Mouse (Mus musculus) embryo, embryonic 10.5 days (tissue): ENCODE results near the gene Rpusd4.
A peak's percentile ranks its signal among the peaks of the same experiment; 100 is the strongest.

Source experiments
- DNase-seq: peaks from one replicate; pipeline ENCODE4 v3.0.0-alpha.2; 2015; ENCODE audit warnings: low spot score

The Rpusd4 gene

DNA sequence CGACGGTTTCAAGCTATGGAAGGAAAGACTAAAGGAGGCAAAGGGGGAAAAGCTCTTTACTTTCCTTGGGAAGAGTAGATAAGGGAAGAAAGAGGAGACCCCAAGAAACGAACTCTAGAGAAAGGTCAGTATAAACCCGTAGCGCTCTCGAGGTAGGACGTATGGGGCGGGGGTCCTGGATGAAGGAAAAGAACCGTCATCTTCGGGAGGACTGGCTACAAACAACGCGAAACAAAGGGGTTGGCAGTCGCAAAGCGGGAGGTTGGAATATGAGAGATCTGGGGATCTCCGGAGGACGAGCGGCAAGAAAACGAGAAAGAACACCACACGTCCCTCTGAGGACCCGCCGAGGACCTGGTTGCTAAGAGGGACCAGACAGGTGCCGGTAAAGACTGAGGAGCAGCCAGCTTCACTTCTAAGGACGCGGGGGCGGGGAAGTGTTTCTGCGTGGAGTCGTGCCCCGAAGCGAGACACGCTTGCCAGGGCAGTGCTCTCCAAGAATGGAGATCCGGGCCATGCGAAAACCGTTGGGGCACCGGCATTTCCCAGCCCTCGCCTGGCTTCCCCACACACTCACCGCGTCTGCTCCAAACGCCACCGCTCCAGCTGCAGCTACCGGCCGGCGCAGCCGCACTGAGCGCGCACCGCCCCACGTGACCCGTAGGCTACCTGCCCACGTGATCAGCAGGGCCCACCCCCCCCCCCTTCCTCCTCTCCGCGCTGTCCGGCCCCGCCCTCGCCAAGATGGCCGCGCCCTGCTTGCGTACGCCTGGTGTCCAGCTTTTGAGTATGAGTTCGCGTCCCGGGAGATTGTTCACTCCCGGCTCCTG lies at the start of gene Rpusd4, which contains the start of gene Fam118b:
Gene Rpusd4 (plus strand): TSS at position 720 of the 830 bp plus-strand sequence.
Gene Fam118b (minus strand): TSS at position 660 of the 830 bp plus-strand sequence.
- DNase-seq, result peak; percentile 94

DNA sequence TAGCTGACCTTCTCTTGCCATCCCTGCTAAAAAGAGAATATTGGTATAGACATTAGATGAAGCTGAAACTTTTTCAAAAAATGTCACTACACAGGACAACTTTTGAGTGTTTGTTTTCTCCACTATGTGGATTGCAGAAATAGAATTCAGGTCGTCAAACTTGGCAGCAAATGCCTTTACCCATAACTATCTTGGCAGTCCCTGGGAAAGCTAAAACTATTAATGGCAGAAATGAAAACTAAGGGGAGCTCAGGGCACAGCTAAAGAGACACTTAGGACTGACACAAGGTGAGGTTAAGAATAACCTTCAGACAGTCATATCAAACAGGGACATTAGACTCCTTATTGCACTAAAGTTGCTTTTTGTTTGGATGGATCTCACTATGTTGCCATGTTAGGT lies 49.7 kb upstream of the Rpusd4 start:
- DNase-seq, result no peak

DNA sequence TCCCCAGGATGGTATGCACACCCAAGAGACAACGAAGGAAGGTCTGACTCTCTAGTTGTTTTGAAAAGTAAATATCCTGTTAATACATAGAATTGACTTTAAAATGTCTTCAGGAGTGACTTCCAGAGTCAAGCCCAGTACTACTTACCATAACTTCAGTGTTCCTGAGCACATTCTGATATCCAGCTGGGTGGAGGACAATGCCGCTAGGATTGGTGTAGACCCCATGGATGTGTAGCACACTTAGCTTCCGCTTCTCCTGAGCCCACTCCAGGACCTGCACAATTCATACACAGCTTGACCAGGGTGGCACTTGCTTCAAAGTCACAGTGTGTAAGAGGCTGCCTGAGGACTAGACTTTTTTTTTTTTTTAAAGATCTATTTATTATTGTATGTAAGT lies 44.2 kb upstream of the Rpusd4 start:
- no peak for DNase-seq

DNA sequence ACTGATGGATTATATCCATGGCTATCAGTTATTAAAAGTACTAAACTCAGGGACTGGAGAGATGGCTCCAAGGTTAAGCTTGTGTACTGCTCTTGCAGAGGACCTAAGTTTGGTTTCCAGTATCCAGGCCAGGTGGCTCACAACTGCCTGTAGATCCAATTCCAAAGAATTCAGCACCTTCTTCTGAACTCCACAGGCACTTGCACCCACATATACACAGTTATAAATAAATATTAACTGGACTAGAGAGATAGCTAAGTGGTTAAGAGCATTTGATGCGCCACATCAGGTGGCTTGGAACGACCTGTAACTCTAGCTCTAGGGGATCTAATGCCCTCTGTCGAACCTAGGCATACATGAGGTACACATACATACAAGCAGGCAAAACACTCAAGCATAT lies 39.0 kb upstream of the Rpusd4 start:
- no peak for DNase-seq

DNA sequence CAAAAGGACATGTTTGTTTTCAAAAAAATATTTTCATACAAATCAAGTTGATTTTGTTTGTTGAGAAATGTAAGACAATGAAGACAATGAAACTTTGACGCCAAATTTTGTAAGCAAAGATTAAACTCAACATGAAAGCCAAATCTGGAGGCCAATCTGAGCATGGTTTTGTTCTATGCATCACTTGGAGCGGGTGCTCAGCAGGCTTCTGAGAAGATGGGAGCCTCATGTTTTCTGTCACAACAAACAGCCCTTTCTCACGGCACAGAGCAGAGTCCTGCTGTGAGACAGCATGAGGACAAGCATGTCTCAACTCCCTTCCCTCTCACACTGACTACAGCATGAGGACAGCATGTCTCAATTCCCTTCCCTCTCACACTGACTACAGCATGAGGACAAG lies 31.7 kb upstream of the Rpusd4 start:
- DNase-seq, result no peak

DNA sequence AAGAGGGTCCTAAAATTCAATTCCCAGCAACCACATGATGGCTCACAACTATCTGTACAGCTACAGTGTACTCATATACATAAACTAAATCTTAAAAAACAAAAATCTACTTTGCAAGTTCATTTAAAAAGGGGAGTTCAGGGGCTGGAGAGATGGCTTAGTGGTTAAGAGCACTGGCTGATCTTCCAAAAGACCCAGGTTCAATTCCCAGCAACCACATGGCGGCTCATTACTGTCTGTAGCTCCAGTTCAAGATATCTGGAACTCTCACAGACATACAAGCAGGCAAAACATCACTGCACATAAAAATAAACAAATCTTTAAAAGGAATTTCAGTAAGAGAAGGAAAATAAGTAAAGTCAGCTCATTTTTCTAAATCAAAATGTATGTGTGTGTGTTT lies 29.3 kb upstream of the Rpusd4 start:
- DNase-seq, result no peak

DNA sequence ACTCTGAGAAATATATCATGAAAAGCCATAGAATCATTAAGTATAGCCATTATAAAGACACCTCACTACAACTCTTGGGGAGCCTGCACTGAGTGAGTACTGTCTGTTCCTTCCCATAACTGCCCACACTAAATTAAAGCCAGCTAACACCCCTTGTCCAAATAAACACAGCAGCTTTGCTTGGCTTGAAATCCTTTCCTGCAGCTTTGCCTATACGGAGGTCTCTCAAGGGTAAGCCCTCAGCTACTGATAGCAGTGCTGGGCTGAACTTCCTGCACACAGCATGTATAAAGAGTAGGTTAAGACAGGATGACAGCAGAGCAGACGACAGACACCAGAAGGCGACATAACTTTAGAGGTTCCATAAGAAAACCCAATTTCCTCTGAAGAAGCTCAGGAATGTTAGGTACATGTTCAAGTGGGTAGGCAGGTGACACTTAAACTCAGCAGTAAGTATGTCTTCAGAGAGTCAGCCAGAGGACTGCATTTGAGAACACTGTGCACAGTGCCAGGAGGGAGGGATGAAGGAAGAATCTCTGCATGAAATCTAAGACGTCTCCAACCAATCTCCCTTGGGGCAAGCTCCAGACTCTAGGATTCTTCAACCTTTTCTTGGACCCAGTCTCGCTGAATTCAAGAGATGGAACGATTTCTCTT lies 28.6 kb upstream of the Rpusd4 start:
- peak; percentile 10 for DNase-seq

DNA sequence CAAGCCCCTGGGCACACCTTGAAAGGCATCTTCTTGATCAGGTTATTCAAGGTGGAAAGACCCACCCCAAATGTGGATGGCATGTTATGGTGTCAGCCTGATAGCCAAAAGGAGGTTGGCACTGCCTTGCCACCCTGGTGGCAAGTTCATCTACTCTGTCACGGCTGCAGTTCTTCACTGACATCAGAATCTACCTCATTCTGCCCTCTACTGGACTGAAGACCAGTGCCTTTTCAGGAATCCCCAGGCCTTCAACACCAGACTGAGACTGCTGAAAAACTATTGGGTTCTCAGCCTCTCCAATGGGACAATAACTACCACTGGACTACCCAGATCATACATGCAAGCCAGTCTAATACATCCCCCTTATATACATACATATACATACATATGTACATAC lies 27.9 kb upstream of the Rpusd4 start:
- no peak for DNase-seq

DNA sequence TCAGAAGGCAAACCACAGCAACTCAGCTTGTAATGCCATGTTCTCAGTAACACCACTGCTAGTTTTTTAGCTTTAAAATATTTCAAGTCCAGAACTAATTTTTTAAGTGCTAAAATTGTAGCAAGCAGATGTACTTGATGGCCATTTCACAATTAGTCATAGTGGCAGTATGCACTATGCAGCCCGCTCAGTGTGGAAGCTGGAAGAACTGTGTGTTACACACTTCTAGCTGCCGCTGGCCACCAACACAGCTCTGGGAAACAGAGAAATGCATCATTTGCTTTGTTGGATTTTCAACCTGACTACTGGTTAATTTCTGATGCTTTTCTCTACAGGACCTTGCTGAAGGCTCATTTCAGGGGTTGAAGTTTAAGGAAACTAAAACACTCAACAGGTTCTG lies 20.3 kb upstream of the Rpusd4 start:
- no peak for DNase-seq

DNA sequence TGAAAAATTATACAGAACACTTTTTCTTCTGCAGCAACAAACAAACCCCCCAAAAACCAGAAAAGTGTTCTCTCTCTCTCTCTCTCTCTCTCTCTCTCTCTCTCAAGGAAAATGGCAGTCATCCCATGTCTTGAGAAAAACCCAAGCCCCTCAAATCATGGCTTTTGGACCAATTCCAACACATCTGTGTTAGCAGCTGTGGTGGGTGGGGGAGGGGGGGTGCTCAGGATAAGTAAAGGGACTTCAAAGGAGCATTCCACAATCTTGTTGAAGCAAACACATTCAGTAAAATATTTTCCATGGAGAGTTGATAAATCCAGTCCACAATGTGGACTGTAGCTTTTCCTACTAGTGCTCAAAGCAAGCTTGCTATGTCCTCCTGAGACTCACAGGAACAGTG lies 18.2 kb upstream of the Rpusd4 start:
- no peak for DNase-seq

DNA sequence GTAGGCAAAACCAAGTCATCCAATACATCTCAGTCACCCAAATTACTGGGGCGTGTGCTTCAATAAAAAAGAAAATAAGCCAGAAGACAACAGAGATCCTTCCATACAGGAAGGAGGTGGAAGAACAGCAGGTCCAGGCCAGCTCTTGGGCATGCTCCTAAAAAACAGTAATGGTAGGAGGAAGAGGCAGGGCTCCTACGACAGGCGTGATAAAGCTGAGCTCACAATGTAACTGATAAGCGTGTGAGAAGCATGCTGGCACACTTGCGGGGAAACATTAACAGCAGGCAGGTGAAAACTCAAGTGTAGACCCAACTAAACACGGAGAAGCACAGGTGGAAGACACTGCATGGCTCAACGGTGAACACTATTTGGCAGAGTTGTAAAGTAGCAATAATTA lies 10.3 kb upstream of the Rpusd4 start:
- no peak for DNase-seq

DNA sequence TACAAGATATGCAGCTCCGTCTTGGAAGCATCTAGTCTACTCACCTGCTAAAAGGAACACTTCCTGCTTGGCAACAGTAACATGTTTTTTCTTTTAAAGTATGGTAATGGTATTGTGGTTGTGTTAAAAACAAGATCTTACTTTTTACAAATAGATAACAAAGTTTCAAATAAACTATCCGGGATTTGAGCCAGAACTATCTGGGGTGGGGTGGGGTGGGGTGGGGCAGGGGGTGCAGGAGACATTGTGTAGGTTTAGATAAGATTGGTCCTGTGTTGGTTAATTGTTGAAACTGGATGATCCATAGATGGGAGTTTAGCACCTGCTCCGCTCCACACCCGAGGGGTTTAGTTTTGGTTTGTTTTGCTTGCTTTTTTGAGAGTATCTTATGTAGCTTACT lies 5.2 kb upstream of the Rpusd4 start:
- no peak for DNase-seq

DNA sequence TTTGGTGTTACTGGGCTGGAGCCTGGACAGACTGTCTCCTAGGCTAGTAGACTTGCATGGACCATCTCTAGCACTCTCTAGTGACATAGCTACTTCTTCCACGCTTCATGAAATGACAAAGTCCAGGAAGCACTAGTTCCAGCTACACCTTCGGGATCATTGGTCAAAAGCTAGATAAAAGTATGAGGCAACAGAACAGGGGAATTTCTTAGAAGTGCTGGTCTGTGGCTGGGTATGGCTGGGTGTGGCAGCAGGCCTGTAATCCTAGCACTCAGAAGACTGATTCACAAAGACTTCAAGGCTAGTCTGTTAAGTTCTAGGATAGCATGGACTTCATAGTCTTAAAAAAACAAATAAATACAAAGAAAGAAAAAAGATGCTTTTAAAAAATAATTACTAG lies 4.2 kb upstream of the Rpusd4 start:
- no peak for DNase-seq

DNA sequence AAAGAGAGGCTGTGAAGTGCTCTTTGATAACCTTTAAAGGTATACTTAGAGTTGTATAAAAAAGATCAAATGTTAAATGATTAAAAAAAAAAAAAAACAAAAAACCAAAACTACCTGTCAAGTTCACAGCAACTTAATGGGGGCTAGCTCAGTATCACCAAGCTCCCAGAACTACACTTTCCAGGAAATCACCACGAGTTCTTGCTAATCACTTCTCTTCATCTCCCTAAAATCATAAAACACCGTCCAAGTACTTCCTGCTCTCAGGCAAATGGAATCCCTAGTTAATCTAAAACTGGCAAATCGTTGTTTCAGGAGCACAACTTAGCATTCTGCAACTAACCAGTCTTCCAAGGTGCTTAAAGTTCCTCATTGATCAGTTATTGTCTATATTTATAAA lies 3.2 kb upstream of the Rpusd4 start:
- DNase-seq, result no peak

DNA sequence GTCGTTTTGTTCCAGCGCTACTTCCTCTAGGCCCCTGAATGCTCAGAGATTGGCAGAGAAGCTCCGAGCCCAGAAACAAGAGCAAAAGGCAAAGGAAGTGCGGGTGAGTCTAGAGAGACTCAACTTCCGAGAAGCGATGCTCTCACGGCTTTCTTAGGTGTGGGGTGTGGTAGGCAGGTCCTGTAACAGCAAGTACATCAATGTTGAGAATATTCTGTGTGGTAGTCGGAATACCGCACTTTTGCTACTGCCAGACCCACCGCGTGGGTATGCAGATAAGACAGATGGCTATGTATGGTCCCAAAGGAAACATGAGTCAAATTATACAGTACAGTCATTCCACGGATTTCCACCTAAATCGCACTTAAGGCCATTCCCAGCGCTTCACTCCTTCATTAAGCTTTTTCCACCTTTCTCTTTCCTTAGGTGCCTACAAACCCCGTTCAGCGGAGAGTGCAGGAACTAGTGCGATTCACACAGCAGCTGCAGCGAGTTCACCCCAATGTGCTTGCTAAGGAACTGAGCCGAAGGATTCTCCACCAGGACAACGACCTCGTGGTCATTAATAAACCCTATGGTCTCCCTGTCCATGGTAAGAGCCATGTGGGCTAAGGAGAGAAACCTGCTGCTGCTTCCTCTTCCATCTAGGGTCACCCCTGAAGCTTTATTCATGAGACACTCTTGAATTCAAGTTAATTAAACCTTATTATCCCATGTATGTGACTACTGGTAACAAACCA lies 481 bp downstream of the Rpusd4 start:
- peak; percentile 36 for DNase-seq

DNA sequence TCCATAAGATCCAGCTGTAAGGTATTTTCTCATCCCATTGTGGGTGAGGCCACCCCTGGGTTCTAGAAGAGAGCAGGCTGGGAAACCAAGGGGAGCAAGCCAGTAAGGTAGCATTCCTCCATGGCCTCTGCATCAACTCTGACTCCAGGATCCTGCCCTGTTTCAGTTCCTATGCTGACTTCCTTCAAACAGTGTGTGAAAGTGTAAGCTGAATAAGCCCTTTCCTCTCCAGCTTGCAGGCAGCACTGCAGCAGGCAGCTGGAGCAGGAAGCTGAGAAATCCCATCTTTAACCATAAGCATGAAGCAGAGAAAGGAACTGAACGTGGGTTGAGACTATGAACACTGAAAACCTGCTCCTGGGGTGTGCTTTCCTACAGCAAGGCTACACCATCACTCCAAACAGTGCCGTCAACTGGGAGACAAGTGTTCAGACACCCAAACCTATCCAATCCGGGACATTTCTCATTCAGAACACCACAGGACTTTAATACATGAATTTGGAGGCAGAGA lies 10.2 kb downstream of the Rpusd4 start:
- no peak for DNase-seq

DNA sequence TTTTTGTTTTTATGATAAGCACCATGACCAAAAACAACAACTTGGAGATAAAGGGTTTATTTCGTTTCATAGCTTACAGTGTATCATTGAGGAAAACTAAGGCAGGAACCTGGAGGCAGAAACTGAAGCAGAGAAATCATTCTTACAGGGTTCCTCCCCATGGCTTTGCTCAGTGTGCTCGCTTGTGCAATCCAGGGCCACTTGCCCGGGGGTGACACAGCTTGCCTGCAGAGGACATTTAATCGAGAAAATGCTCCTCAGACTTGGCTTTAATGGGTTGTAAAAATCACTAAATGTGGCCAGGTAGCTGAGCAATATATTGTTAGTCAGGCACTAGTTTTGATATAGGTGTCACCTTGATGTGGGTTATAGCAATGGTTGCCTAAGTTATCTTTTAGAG lies 10.8 kb downstream of the Rpusd4 start:
- no peak for DNase-seq

DNA sequence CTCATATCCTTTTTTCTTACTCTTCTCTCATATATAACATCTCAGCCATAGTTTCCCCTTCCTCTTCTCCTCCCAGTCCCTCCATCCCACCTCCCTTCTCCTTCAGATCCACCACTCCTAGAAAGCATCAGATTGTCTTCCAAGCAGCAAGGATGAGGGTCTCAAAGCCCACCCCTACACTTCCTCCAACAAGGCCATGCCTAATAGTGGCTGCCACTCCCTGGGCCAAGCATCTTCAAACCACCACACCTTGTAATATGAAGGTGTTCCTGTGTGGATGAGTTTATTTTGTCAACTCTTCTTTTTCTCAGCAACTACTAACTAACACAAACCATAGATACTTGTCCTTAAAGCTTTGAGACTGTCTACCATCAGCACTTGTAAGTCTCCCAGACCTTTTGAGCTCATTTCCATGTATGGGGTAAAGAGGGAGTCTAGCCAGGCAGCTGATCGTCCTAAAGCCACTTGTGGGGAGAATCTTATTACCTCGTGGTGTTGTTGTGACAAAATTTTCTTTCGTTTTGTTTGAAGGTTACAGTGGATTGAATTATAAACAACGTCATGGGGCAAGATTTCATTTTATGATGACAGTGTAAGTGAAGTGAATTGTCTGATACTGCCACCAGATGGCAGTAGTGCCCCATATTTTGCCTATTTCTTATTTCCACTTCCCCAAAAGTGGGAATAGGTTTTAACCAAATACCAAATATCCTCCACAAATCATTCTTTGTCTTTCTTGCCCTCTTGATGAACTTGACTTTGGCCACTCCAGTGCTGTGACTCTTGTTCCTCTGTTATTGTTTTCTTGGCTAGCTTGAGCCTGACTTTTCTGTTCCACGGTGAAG lies 14.6 kb downstream of the Rpusd4 start:
- DNase-seq, result peak; percentile 85

DNA sequence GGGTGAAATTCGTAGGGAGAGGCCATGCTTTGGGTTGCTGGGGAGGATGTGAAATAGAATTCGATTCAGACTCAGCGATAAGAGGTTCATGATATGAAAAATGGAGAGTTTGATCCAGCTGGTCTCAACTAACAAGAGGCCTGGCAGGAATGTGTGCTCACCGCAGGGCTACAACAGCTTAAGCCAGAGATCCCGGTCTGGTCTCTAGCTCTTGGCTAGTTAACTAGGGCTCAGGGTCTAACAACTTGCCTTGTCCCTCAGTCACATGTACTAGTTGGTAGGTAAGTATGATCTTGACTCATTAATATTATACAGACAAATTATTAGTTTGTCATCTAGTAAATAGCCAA lies 15.2 kb downstream of the Rpusd4 start:
- no peak for DNase-seq

DNA sequence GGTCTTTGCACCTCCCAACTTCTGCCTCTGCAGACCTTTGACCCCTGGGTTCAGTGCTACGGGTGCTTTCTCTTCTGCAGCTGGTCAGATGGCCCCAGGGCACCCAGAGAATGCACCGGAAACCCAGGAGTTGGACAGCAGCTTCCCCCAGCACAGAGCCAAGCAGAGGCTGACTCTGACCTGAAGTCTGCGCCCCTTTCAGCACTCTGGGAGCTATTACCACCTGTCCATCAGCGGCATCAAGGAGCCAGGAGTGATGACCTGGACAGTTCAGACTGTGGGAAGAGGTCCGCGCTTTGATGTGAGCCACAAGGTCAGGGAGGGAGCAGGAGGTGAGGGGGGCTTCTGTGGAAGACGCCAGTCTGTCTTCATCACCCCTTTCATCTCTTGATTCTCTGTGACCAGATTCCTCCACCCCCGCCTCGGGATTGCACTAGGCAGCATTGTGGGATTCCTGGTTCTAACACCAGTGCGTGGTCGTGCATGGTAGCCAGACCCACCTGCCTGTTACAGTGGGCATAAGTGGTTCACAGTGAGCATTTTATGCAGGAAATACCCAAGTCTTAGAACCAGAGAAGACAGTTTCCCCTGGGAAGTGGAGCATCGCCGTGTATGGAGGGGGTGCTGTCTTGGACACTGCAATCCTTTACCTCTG lies 15.9 kb downstream of the Rpusd4 start:
- DNase-seq, result peak; percentile 56

DNA sequence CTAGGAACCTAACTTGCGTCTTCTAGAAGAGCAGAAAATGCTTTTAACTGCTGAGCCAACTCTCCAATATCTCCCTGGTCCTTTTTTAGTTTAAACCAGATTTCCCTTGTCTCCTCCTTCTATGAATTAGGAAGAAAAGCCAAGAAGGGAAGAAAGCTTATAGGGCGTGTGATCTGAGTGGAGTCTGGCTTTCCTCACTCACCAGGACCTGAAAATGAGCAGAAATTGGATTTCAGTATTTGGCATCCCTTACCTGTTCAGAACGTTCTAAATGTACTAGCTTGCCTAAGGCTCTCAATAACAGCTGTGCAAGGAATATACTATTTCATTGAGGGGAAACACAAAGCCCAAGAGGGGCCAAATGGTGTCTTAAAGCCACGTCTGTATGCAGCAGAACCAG lies 16.7 kb downstream of the Rpusd4 start:
- DNase-seq, result no peak
